Mouse (Mus musculus) MEL (cell line): ENCODE results near the gene Ssr2. TPM values are rescaled to one million over a fixed set of nuclear protein-coding genes. Genes with fewer than 3 reads are reported as not detected.

ENCODE experiments used
- DNase-seq: peaks from one replicate; pipeline ENCODE4 v3.0.0; 2011; ENCODE audit warnings: low read depth, low spot score
- H3K27ac ChIP-seq: 2 replicates; pipeline ENCODE4 v1.5.1; 2012; ENCODE audit warnings: low read depth, mild to moderate bottlenecking, control low read depth, low read length, moderate library complexity; ENCODE audit not compliant: control insufficient read depth
- H3K27me3 ChIP-seq, 2 experiments: fragments of 150-350 bp in 1 of 2; sonication (generic) in 1 of 2; 2 replicates each; pipeline ENCODE4 v1.6.1; 2012; ENCODE audit warnings: low read length in 2 of 2, mild to moderate bottlenecking in 2 of 2, improper control_type of control experiment in 1 of 2, moderate library complexity in 1 of 2; ENCODE audit not compliant: insufficient read depth in 2 of 2, control insufficient read depth in 1 of 2
- H3K36me3 ChIP-seq, 2 experiments: 2 replicates each; pipeline ENCODE4 v1.6.1; 2012 to 2014; ENCODE audit warnings: low read length in 2 of 2, improper control_type of control experiment in 1 of 2, inconsistent platforms in 1 of 2, mild to moderate bottlenecking in 1 of 2; ENCODE audit not compliant: insufficient read depth in 2 of 2, control insufficient read depth in 1 of 2
- H3K4me1 ChIP-seq, 2 experiments: fragments of 150-350 bp in 1 of 2; sonication (generic) in 1 of 2; 2 replicates each; pipeline ENCODE4 v1.6.1; 2012; ENCODE audit warnings: low read length in 2 of 2, improper control_type of control experiment in 1 of 2, mild to moderate bottlenecking in 1 of 2; ENCODE audit not compliant: insufficient read depth in 2 of 2, control insufficient read depth in 1 of 2
- H3K4me3 ChIP-seq, 2 experiments: fragments of 150-350 bp in 1 of 2; sonication (generic) in 1 of 2; 2 replicates each; pipeline ENCODE4 v1.5.1; 2012; ENCODE audit warnings: low read depth in 2 of 2, low read length in 2 of 2, mild to moderate bottlenecking in 2 of 2, moderate library complexity in 2 of 2, control low read depth in 1 of 2, improper control_type of control experiment in 1 of 2; ENCODE audit not compliant: control insufficient read depth in 1 of 2, insufficient read depth in 1 of 2
- H3K79me2 ChIP-seq: 2 replicates; pipeline ENCODE4 v1.6.1; 2012; ENCODE audit warnings: mild to moderate bottlenecking, low read length, moderate library complexity; ENCODE audit not compliant: control insufficient read depth, poor library complexity, insufficient read depth
- H3K9ac ChIP-seq: 2 replicates; pipeline ENCODE4 v1.6.1; 2012; ENCODE audit warnings: low read depth, mild to moderate bottlenecking, control low read depth, low read length, moderate library complexity; ENCODE audit not compliant: control insufficient read depth, poor library complexity, severe bottlenecking
- H3K9me3 ChIP-seq: fragments of 150-350 bp; sonication (generic); replicated peaks from 2 replicates; pipeline ENCODE4 v1.6.1; 2012; ENCODE audit warnings: mild to moderate bottlenecking, low read length, improper control_type of control experiment, moderate library complexity; ENCODE audit not compliant: insufficient read depth
- BHLHE40 ChIP-seq: IDR thresholded peaks from 2 replicates; pipeline ENCODE4 v1.6.1; 2012; ENCODE audit warnings: low read depth, mild to moderate bottlenecking, inconsistent platforms, low read length, improper control_type of control experiment, borderline replicate concordance
- CHD1 ChIP-seq: IDR thresholded peaks from 2 replicates; pipeline ENCODE4 v1.6.1; 2012; ENCODE audit warnings: low read depth, mild to moderate bottlenecking, inconsistent platforms, low read length, improper control_type of control experiment
- CHD2 ChIP-seq: IDR thresholded peaks from 2 replicates; pipeline ENCODE4 v1.6.1; 2011; ENCODE audit warnings: low read length, improper control_type of control experiment
- CTCF ChIP-seq, 3 experiments: IDR thresholded peaks in 2 of 3; conservative IDR thresholded peaks in 1 of 3; 2 replicates each; pipeline ENCODE4 v1.5.1; 2011 to 2012; ENCODE audit warnings: low read length in 3 of 3, low read depth in 2 of 3, mild to moderate bottlenecking in 2 of 3, improper control_type of control experiment in 1 of 3, inconsistent platforms in 1 of 3, mixed read lengths in 1 of 3, moderate library complexity in 1 of 3; ENCODE audit not compliant: control insufficient read depth in 1 of 3, insufficient read depth in 1 of 3, poor library complexity in 1 of 3, severe bottlenecking in 1 of 3
- E2F4 ChIP-seq: IDR thresholded peaks from 2 replicates; pipeline ENCODE4 v1.6.1; 2011; ENCODE audit warnings: low read depth, low read length, improper control_type of control experiment, borderline replicate concordance
- ELF1 ChIP-seq: IDR thresholded peaks from 2 replicates; pipeline ENCODE4 v1.6.1; 2014; ENCODE audit warnings: low read depth, mild to moderate bottlenecking, inconsistent platforms, low read length, improper control_type of control experiment, moderate library complexity
- EP300 ChIP-seq, 2 experiments: IDR thresholded peaks; 2 replicates each; pipeline ENCODE4 v1.6.1; 2011; ENCODE audit warnings: improper control_type of control experiment in 2 of 2, low read length in 2 of 2, low read depth in 1 of 2, mild to moderate bottlenecking in 1 of 2
- GATA1 ChIP-seq: IDR thresholded peaks from 2 replicates; pipeline ENCODE4 v1.6.1; 2011; ENCODE audit warnings: low read depth, low read length, improper control_type of control experiment
- HCFC1 ChIP-seq: IDR thresholded peaks from 2 replicates; pipeline ENCODE4 v1.6.1; 2012; ENCODE audit warnings: low read depth, mild to moderate bottlenecking, inconsistent platforms, low read length, improper control_type of control experiment, moderate library complexity
- JUND ChIP-seq: IDR thresholded peaks from 2 replicates; pipeline ENCODE4 v1.6.1; 2011; ENCODE audit warnings: low read depth, mild to moderate bottlenecking, improper control_type of control experiment, low read length
- MAFK ChIP-seq: IDR thresholded peaks from 2 replicates; pipeline ENCODE4 v1.6.1; 2011; ENCODE audit warnings: low read depth, mild to moderate bottlenecking, low read length, improper control_type of control experiment, borderline replicate concordance
- MAX ChIP-seq: IDR thresholded peaks from 2 replicates; pipeline ENCODE4 v1.6.1; 2011; ENCODE audit warnings: low read length, improper control_type of control experiment
- MAZ ChIP-seq: IDR thresholded peaks from 2 replicates; pipeline ENCODE4 v1.6.1; 2012; ENCODE audit warnings: low read depth, mild to moderate bottlenecking, inconsistent platforms, low read length, improper control_type of control experiment
- MXI1 ChIP-seq: IDR thresholded peaks from 2 replicates; pipeline ENCODE4 v1.6.1; 2011; ENCODE audit warnings: mild to moderate bottlenecking, low read depth, low read length, improper control_type of control experiment
- MYB ChIP-seq: IDR thresholded peaks from 2 replicates; pipeline ENCODE4 v1.6.1; 2011; ENCODE audit warnings: mild to moderate bottlenecking, low read depth, low read length, improper control_type of control experiment
- MYC ChIP-seq: IDR thresholded peaks from 2 replicates; pipeline ENCODE4 v1.6.1; 2011; ENCODE audit warnings: low read depth, mild to moderate bottlenecking, low read length, improper control_type of control experiment, moderate library complexity
- NRF1 ChIP-seq: IDR thresholded peaks from 2 replicates; pipeline ENCODE4 v1.6.1; 2014; ENCODE audit warnings: low read depth, mild to moderate bottlenecking, inconsistent platforms, low read length, improper control_type of control experiment, moderate library complexity; ENCODE audit not compliant: poor library complexity, insufficient read depth, severe bottlenecking
- POLR2A ChIP-seq, 2 experiments: IDR thresholded peaks; 2 replicates each; pipeline ENCODE4 v1.6.1; 2011 to 2012; ENCODE audit warnings: low read length in 2 of 2, mild to moderate bottlenecking in 2 of 2, control low read depth in 1 of 2, improper control_type of control experiment in 1 of 2, low read depth in 1 of 2, moderate library complexity in 1 of 2; ENCODE audit not compliant: control insufficient read depth in 1 of 2, insufficient read depth in 1 of 2, poor library complexity in 1 of 2
- POLR2AphosphoS2 ChIP-seq: IDR thresholded peaks from 2 replicates; pipeline ENCODE4 v1.6.1; 2011; ENCODE audit warnings: low read length, improper control_type of control experiment
- POLR2AphosphoS5 ChIP-seq: IDR thresholded peaks from 2 replicates; pipeline ENCODE4 v1.6.1; 2012; ENCODE audit warnings: low read depth, borderline replicate concordance, mild to moderate bottlenecking, inconsistent platforms, low read length, moderate library complexity, mixed read lengths
- RAD21 ChIP-seq: IDR thresholded peaks from 2 replicates; pipeline ENCODE4 v1.6.1; 2011; ENCODE audit warnings: mild to moderate bottlenecking, low read depth, low read length, improper control_type of control experiment
- RCOR1 ChIP-seq: IDR thresholded peaks from 2 replicates; pipeline ENCODE4 v1.6.1; 2012; ENCODE audit warnings: low read depth, mild to moderate bottlenecking, inconsistent platforms, low read length, improper control_type of control experiment
- SIN3A ChIP-seq: IDR thresholded peaks from 2 replicates; pipeline ENCODE4 v1.6.1; 2012; ENCODE audit warnings: low read length, improper control_type of control experiment, inconsistent platforms
- TAL1 ChIP-seq: IDR thresholded peaks from 2 replicates; pipeline ENCODE4 v1.6.1; 2012; ENCODE audit warnings: mild to moderate bottlenecking, inconsistent platforms, low read length, moderate library complexity, mixed read lengths
- TBP ChIP-seq: IDR thresholded peaks from 2 replicates; pipeline ENCODE4 v1.8.0; 2011; ENCODE audit warnings: low read depth, low read length, improper control_type of control experiment
- TCF12 ChIP-seq: IDR thresholded peaks from 2 replicates; pipeline ENCODE4 v1.6.1; 2014; ENCODE audit warnings: low read depth, mild to moderate bottlenecking, inconsistent platforms, low read length, improper control_type of control experiment, moderate library complexity
- UBTF ChIP-seq: IDR thresholded peaks from 2 replicates; pipeline ENCODE4 v1.6.1; 2012; ENCODE audit warnings: low read depth, mild to moderate bottlenecking, inconsistent platforms, low read length, improper control_type of control experiment, moderate library complexity, borderline replicate concordance; ENCODE audit not compliant: insufficient read depth
- USF2 ChIP-seq, 2 experiments: IDR thresholded peaks; 2 replicates each; pipeline ENCODE4 v1.6.1; 2011 to 2012; ENCODE audit warnings: improper control_type of control experiment in 2 of 2, low read length in 2 of 2, borderline replicate concordance in 1 of 2, inconsistent platforms in 1 of 2, low read depth in 1 of 2, mild to moderate bottlenecking in 1 of 2; ENCODE audit not compliant: insufficient read depth in 1 of 2
- ZC3H11A ChIP-seq: IDR thresholded peaks from 2 replicates; pipeline ENCODE4 v1.6.1; 2012; ENCODE audit warnings: low read depth, mild to moderate bottlenecking, inconsistent platforms, low read length, improper control_type of control experiment
- ZKSCAN1 ChIP-seq: IDR thresholded peaks from 2 replicates; pipeline ENCODE4 v1.6.1; 2012; ENCODE audit warnings: low read depth, mild to moderate bottlenecking, inconsistent platforms, low read length, improper control_type of control experiment, moderate library complexity
- polyA plus RNA-seq, 2 experiments: library from polyadenylated mRNA; stranded (reverse) in 1 of 2; unstranded in 1 of 2; fragments of >175 nt in 1 of 2; fragments of >200 nt in 1 of 2; gene quantifications; 2 replicates each; pipeline versions ENCODE4 v1.2.1 to v1.2.4; 2012; ENCODE audit warnings: low replicate concordance in 2 of 2, low read depth in 1 of 2; ENCODE audit not compliant: insufficient read length in 2 of 2, insufficient read depth in 1 of 2, missing spikeins in 1 of 2
- total RNA-seq: library from RNA; depleted of rRNA; stranded (reverse); fragments of 300-350 nt; gene quantifications from 2 replicates; pipeline ENCODE4 v1.2.3, GENCODE M21; 2012

Gene Ssr2
- total and polyA plus RNA-seq, 3 experiments = 176 to 706 (median 594) TPM

GRCm38 (mm10) chr3:88552676-88553524 lies 22.8 kb upstream of the Ssr2 start, which contains the start of gene Lamtor2 (continued):
- TF ChIP-seq CHD1 (no peak; the same call in 1 of the 2 replicates), SIN3A (peak; percentile 98), CHD2 (no peak), ZC3H11A (no peak), NRF1 (peak; percentile 64), BHLHE40 (no peak), RCOR1 (no peak), USF2 (IDR thresholded peaks at IDR 0.05; ENCODE audit: borderline replicate concordance in 1 of 2, insufficient read depth in 1 of 2, low read depth in 1 of 2, low read length in 2 of 2) (no peak), E2F4 (peak; percentile 60; the same call in 1 of the 2 replicates), MXI1 (peak; percentile 97), HCFC1 (peak; percentile 99), RAD21 (no peak), TAL1 (no peak), ZKSCAN1 (no peak), JUND (no peak)

GRCm38 (mm10) chr3:88553525-88553879 lies 22.2 kb upstream of the Ssr2 start, which contains the start of gene Ubqln4:
Gene Ubqln4 (plus strand): TSS chr3:88553758.
- H3K36me3 ChIP-seq = peaks cover 6 to 9% of the 10 kb centered on the region in 2 experiments
- peaks cover 24% of the 10 kb centered on the region for H3K79me2 ChIP-seq
- DNase-seq = peak; percentile 94
- H3K9ac ChIP-seq = peak within 1 kb of the TSS; percentile 93
- no peaks in the 10 kb centered on the region for H3K27me3 ChIP-seq
- H3K27ac ChIP-seq = peak within 1 kb of the TSS; percentile 91
- H3K4me3 ChIP-seq = peak within 1 kb of the TSS; percentile 84 to 90
- peaks cover 3 to 5% of the 10 kb centered on the region in 2 experiments; a peak in 2 of 4 replicates for H3K4me1 ChIP-seq
- no peaks in the 10 kb centered on the region for H3K9me3 ChIP-seq
- TF ChIP-seq ZKSCAN1 (no peak), POLR2AphosphoS2 (peak; percentile 66), TBP (no peak), MAZ (peak; percentile 98), EP300 (IDR thresholded peaks at IDR 0.05; ENCODE audit: low read depth in 1 of 2, low read length in 2 of 2) (no peak), UBTF (no peak), RAD21 (no peak), CHD1 (peak; percentile 90; the same call in 1 of the 2 replicates), CHD2 (no peak), POLR2A (IDR thresholded peaks at IDR 0.05; ENCODE audit: control insufficient read depth in 1 of 2, insufficient read depth in 1 of 2, low read depth in 1 of 2, low read length in 2 of 2, poor library complexity in 1 of 2) (peak; percentile 66 to 94), MYB (no peak), E2F4 (0 out of 2 replicates have a peak, but pooled peaks have one; percentile 57), MAX (peak; percentile 49; the same call in 1 of the 2 replicates), POLR2AphosphoS5 (0 out of 2 replicates have a peak, but pooled peaks have one; percentile 3), ELF1 (peak; percentile 43; the same call in 1 of the 2 replicates), MXI1 (peak; percentile 75; the same call in 1 of the 2 replicates), JUND (no peak), MYC (no peak; the same call in 1 of the 2 replicates), NRF1 (peak; percentile 63), GATA1 (no peak), TCF12 (peak; percentile 73), ZC3H11A (no peak), HCFC1 (peak; percentile 73; the same call in 1 of the 2 replicates), RCOR1 (no peak), BHLHE40 (no peak), CTCF (IDR thresholded peaks at IDR 0.05 in 2 of 3, conservative IDR thresholded peaks at IDR 0.05 in 1 of 3; ENCODE audit: control insufficient read depth in 1 of 3, insufficient read depth in 1 of 3, low read depth in 2 of 3, low read length in 3 of 3, poor library complexity in 1 of 3, severe bottlenecking in 1 of 3) (peak; percentile 55 to 95 (median 74); a peak in 5 of 6 replicates), MAFK (no peak)
